Mouse (Mus musculus): ENCODE measurements at regions not wholly inside any gene's neighbourhood (a gene's known extent, or its start where the extent isn't known, plus 50 kb on each side); places are given as distances from the start of the nearest gene placed in this dataset.
"Not testable (repeated sequence)": the region's sequence is repeated elsewhere in the genome, so short reads cannot be mapped to it uniquely, and the experiment has no call there.

DNA sequence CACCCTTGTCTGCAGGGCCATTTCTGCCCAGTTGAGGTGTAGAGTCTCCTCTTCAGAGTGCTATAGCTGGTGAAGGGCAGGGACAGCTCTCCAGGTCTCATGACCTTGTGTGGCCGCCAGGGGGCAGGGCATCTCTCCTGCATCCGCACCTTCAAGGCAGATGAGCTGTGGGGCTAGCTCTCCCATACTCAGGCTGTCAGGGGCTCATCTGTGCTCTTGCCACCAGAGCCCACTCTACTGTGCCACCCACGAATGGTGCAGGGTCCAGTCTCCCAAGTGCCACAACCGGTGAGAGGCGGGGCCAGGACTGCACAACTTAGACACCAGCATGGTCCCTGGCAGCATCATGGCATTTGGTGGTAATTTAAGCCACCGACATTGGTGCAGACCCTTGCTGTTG, 111.3 kb downstream of the Syt10 start:
- peak; percentile 69; the same call in 1 of the 2 replicates for ATAC-seq (replicated peaks; ENCODE audit: low read depth, poor library complexity, severe bottlenecking)

DNA sequence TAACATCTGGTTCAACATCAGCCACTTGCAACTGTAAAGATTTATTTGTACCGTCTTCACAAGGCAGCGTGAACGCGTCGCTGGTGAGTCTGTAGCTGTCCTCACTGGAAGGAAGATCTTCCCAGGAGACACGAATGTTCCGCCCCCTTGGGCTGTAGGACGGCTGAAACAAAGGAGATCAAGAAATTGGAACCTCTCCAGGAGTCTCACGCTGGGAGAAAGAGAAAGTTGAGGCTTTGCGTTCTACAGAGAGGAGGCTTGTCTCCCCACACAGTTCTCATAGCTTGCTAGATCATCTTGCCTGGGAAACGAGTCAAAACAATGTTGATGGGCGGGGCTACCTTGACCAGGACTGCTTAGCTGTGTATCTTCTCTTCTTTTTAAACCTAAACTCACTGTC, 117.3 kb downstream of the Syt10 start:
- no peak for ATAC-seq (replicated peaks; ENCODE audit: low read depth, poor library complexity, severe bottlenecking)

DNA sequence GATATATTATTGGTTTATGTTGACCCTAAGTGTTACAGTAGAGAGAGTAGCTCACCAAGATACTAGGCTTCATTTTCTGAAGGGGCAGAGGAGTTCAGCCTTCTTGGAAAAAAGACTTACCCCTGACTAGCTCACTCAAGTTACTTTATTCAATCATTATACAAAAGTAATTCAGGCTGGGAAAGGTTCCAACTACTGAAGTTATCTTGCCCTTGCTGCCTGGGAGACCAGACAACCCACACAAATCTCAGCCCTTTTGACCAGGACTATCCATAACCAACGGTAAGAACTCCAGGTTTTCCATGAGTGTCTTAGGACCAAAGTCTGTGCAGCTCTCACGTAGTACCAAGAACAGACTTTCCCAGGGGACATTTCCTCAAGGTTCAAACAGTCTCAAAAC, 105.5 kb upstream of the Rabl2 start:
- ATAC-seq (replicated peaks; ENCODE audit: low read depth, poor library complexity, severe bottlenecking), result no peak

DNA sequence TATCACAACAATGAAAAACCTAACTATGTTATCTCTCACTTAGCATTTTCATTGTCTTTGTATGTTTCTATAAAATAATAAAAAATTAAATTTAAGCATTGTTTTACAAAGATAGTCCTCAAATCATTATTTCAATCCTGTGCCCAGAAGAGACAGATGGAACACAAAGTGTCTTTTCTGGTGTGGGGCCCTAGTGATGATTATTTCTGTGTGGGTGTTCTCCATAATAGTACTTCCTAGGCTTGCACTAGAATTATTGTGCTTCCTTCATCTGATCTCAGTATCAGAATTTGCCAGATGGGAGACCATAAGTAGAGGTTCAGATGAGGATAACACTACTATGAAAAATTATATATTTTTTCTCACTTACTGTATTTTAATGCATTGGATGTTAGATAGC, 84.6 kb upstream of the Rabl2 start:
- no peak for ATAC-seq (replicated peaks; ENCODE audit: low read depth, poor library complexity, severe bottlenecking)

DNA sequence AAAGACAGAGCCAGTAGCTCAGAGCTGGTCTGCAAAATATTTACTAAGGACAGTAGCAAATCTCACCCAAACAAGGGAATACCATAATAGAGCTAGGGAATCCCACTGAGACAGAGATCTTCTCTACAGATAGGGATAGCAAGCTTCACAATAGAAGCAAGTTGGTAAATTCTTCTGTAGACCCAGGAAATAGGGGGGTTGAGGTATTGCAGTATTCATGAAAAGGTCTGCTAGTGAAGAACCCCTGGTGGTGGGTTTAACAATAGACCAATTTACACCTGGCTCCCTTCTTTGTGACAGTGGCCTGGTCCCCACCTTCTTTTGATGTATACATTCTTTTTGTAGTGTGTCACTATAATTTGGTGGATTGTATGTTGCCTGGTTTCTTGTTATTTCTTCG, 64.8 kb upstream of the Rabl2 start:
- ATAC-seq (replicated peaks; ENCODE audit: low read depth, poor library complexity, severe bottlenecking), result not testable (repeated sequence)

All from common myeloid progenitor, adult 5-6 weeks (primary cell).